In the genomic region with DNA sequence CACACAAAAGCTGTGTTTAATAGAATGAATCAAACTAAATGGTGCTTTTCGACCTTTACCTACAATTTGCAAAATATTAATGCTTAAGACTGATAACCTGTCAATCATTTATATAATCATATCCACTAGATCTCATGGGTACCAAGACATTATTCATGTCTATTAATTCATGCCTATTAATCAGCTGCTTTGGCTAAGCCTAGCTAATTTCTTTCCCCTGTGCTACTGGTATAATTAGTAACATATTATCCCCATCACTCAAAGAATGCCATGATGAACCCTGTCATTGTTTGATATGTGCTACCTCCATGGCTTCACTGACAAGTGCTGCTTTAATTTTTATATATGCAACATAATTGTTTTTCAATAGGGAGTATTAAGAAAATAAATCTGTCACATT, we compare ENCODE assay signal across 18 mouse cellular contexts.
"Had no signal": no experiment of that assay in that cellular context is flagged by ENCODE, and none has a peak within 500 bp of the region (broad histone marks: within the 10 kb centered on the region; RNA-seq: fewer than 3 reads in every experiment).

No protein-coding gene starts in this region.

- H3K4me2 ChIP-seq: lung, embryonic 14.5 days; midbrain, embryonic 12.5 days; neural tube, embryonic 13.5 days; neural tube, embryonic 15.5 days had no signal

- H3K4me1 ChIP-seq: midbrain, embryonic 10.5 days; midbrain, embryonic 12.5 days; neural tube, embryonic 13.5 days; neural tube, embryonic 15.5 days had no signal

- H3K4me3 ChIP-seq: midbrain, embryonic 10.5 days; midbrain, embryonic 12.5 days; myocyte; neural tube, embryonic 13.5 days; neural tube, embryonic 15.5 days had no signal

- H3K27me3 ChIP-seq: midbrain, embryonic 12.5 days; neural tube, embryonic 13.5 days; neural tube, embryonic 15.5 days had no signal

- H3K36me3 ChIP-seq: midbrain, embryonic 10.5 days; midbrain, embryonic 12.5 days; neural tube, embryonic 13.5 days; neural tube, embryonic 15.5 days had no signal

- DNase-seq: lung, adult 18-20 months; lung, embryonic 14.5 days; lung, postnatal 10 days; lung, postnatal 4 days; midbrain, embryonic 14.5 days; retina, postnatal 1 day; right cerebral cortex, adult 18-20 months; right cerebral cortex, postnatal 25 days; right cerebral cortex, postnatal 4 days; spleen, adult 18-20 months; thymus, adult 18-20 months; thymus, postnatal 14 days; thymus, postnatal 36 days had no signal

- H3K27ac ChIP-seq: midbrain, embryonic 10.5 days; midbrain, embryonic 12.5 days; neural tube, embryonic 13.5 days; neural tube, embryonic 15.5 days had no signal

- H3K9ac ChIP-seq: lung, embryonic 14.5 days; midbrain, embryonic 12.5 days; neural tube, embryonic 13.5 days; neural tube, embryonic 15.5 days had no signal
